Mouse (Mus musculus) kidney, postnatal 10 days (tissue): ENCODE data around the gene Ifitm6.
"Not testable (repeated sequence)": the region's sequence is repeated elsewhere in the genome, so short reads cannot be mapped to it uniquely, and the experiment has no call there.

Experiments
- DNase-seq: peaks from one replicate; pipeline ENCODE4 v3.0.0; 2021; ENCODE audit warnings: mixed read lengths

The Ifitm6 gene

GRCm38 (mm10) chr7:140968710-140969109, 49.0 kb downstream of the Ifitm6 start:
- not testable (repeated sequence) for DNase-seq

- peak; percentile 39 for DNase-seq
These were observed 49.7 kb downstream of the Ifitm6 start for GRCm38 (mm10) chr7:140967862-140968591.

GRCm38 (mm10) chr7:140966921-140967320, 50.8 kb downstream of the Ifitm6 start, which contains the start of gene Ifitm1:
TSS of gene Ifitm1 (plus strand) at chr7:140967221.
- no peak for DNase-seq
